Mouse (Mus musculus): Measurements from ENCODE around the gene Asic4.

The Asic4 gene

GRCm38 (mm10) chr1:75450314-75451005 lies at the start of gene Asic4:
TSS of gene Asic4 (plus strand) at chr1:75450436.
- no peak for DNase-seq (ENCODE audit: low spot score in 2 of 2)

GRCm38 (mm10) chr1:75400493-75401115 lies 49.6 kb upstream of the Asic4 start:
- no peak for DNase-seq (ENCODE audit: low spot score in 2 of 2)

- DNase-seq (ENCODE audit: low spot score in 2 of 2): no peak
These were observed 44.7 kb upstream of the Asic4 start for GRCm38 (mm10) chr1:75405547-75405946.

GRCm38 (mm10) chr1:75406173-75406572 lies 44.1 kb upstream of the Asic4 start:
- no peak for DNase-seq (ENCODE audit: low spot score in 2 of 2)

- DNase-seq (ENCODE audit: low spot score in 2 of 2): no peak
These were observed 43.2 kb upstream of the Asic4 start for GRCm38 (mm10) chr1:75407056-75407455.

- DNase-seq (ENCODE audit: low spot score in 2 of 2): no peak
These were observed 42.0 kb upstream of the Asic4 start for GRCm38 (mm10) chr1:75408210-75408609.

GRCm38 (mm10) chr1:75409950-75410349 lies 40.3 kb upstream of the Asic4 start:
- DNase-seq (ENCODE audit: low spot score in 2 of 2): no peak

GRCm38 (mm10) chr1:75412196-75412595 lies 38.0 kb upstream of the Asic4 start:
- no peak for DNase-seq (ENCODE audit: low spot score in 2 of 2)

- DNase-seq (ENCODE audit: low spot score in 2 of 2): peak in 1 of 2 experiments; percentile 49
These were observed 36.5 kb upstream of the Asic4 start for GRCm38 (mm10) chr1:75413749-75414148.

- DNase-seq (ENCODE audit: low spot score in 2 of 2): no peak
These were observed 28.4 kb upstream of the Asic4 start for GRCm38 (mm10) chr1:75421794-75422193.

GRCm38 (mm10) chr1:75422216-75422822 lies 27.9 kb upstream of the Asic4 start:
- DNase-seq (ENCODE audit: low spot score in 2 of 2): no peak

- DNase-seq (ENCODE audit: low spot score in 2 of 2): no peak
These were observed 27.3 kb upstream of the Asic4 start for GRCm38 (mm10) chr1:75422823-75423471.

- no peak for DNase-seq (ENCODE audit: low spot score in 2 of 2)
These were observed 26.4 kb upstream of the Asic4 start for GRCm38 (mm10) chr1:75423780-75424390.

GRCm38 (mm10) chr1:75425796-75426471 lies 24.3 kb upstream of the Asic4 start:
- peak; percentile 50 to 58 for DNase-seq (ENCODE audit: low spot score in 2 of 2)

GRCm38 (mm10) chr1:75435475-75436328 lies 14.5 kb upstream of the Asic4 start, which contains the start of gene Gmppa:
TSS of gene Gmppa (plus strand) at chr1:75435930.
- peak; percentile 75 to 89 for DNase-seq (ENCODE audit: low spot score in 2 of 2)

GRCm38 (mm10) chr1:75438782-75439181 lies 11.5 kb upstream of the Asic4 start:
- no peak for DNase-seq (ENCODE audit: low spot score in 2 of 2)

- no peak for DNase-seq (ENCODE audit: low spot score in 2 of 2)
These were observed 9.6 kb upstream of the Asic4 start for GRCm38 (mm10) chr1:75440661-75441060.

GRCm38 (mm10) chr1:75441471-75441996 lies 8.7 kb upstream of the Asic4 start:
- no peak for DNase-seq (ENCODE audit: low spot score in 2 of 2)

GRCm38 (mm10) chr1:75442171-75442570 lies 8.1 kb upstream of the Asic4 start:
- DNase-seq (ENCODE audit: low spot score in 2 of 2): no peak

- no peak for DNase-seq (ENCODE audit: low spot score in 2 of 2)
These were observed 7.4 kb upstream of the Asic4 start for GRCm38 (mm10) chr1:75442811-75443210.
